23 mouse cellular contexts compared by ENCODE assay signal in genomic region chr11:85704062-85704748, GRCm38 (mm10).
DNase-seq lines count a peak whose midpoint lies in the region; ATAC-seq and TF ChIP-seq lines count a peak whose summit lies in the region.
"Had no signal": no experiment of that assay in that cellular context is flagged by ENCODE, and none has a peak within 500 bp of the region (broad histone marks: within the 10 kb centered on the region; RNA-seq: fewer than 3 reads in every experiment).

No protein-coding gene starts in this region.

- H3K27ac ChIP-seq in MEL (ENCODE audit: control insufficient read depth, low read depth, low read length), result no peak overlapping the region
- H3K27ac ChIP-seq in intestine, embryonic 15.5 days, result no peak overlapping the region
- H3K27ac ChIP-seq in intestine, embryonic 16.5 days (ENCODE audit: low read length), result no peak overlapping the region
- H3K27ac ChIP-seq in intestine, postnatal 0 days (ENCODE audit: low read depth, low read length), result peak overlapping the region; percentile 30; the same call in 1 of the 2 replicates

- H3K4me2 ChIP-seq in intestine, embryonic 15.5 days (replicated peaks), result no peak overlapping the region
- H3K4me2 ChIP-seq in intestine, embryonic 16.5 days (ENCODE audit: low read depth, low read length), result no peak overlapping the region
- H3K4me2 ChIP-seq in intestine, postnatal 0 days (replicated peaks; ENCODE audit: low read depth), result no peak overlapping the region

- no peak overlapping the region for H3K9ac ChIP-seq in MEL (ENCODE audit: control insufficient read depth, low read depth, low read length, poor library complexity, severe bottlenecking)
- H3K9ac ChIP-seq in intestine, embryonic 15.5 days, result no peak overlapping the region
- no peak overlapping the region for H3K9ac ChIP-seq in intestine, embryonic 16.5 days (ENCODE audit: low read depth, low read length)
- no peak overlapping the region for H3K9ac ChIP-seq in intestine, postnatal 0 days (ENCODE audit: low read depth, low read length)

- peak; percentile 89 for ATAC-seq in intestine, embryonic 15.5 days
- peak; percentile 92 for ATAC-seq in intestine, embryonic 16.5 days
- peak; percentile 91 for ATAC-seq in intestine, postnatal 0 days
- ATAC-seq: activated CD4-positive, CD25-positive, alpha-beta regulatory T cell, adult 4 months; CD4-positive, CD25-positive, alpha-beta regulatory T cell, adult 4 months; Patski had no signal

- WGBS in intestine, embryonic 15.5 days, result 62% methylated on average over 4 of the region's 4 CpGs
- 64% methylated on average over 4 of the region's 4 CpGs for WGBS in intestine, embryonic 16.5 days
- whole genome bisulfite sequencing in intestine, postnatal 0 days, result 57% methylated on average over 4 of the region's 4 CpGs

- no peak for TF ChIP-seq EP300 in MEL (IDR thresholded peaks at IDR 0.05; ENCODE audit: low read depth in 1 of 2, low read length in 2 of 2)

- no peak for TF ChIP-seq RAD21 in MEL (IDR thresholded peaks at IDR 0.05; ENCODE audit: low read depth, low read length)

- no peaks in the 10 kb centered on the region for H3K9me3 ChIP-seq in MEL (replicated peaks; ENCODE audit: insufficient read depth, low read length)
- no peaks in the 10 kb centered on the region for H3K9me3 ChIP-seq in intestine, embryonic 15.5 days
- H3K9me3 ChIP-seq in intestine, embryonic 16.5 days (ENCODE audit: control insufficient read depth, low read length), result no peaks in the 10 kb centered on the region
- no peaks in the 10 kb centered on the region for H3K9me3 ChIP-seq in intestine, postnatal 0 days (ENCODE audit: control insufficient read depth)
- H3K9me3 ChIP-seq: G1E had no signal

- H3K4me1 ChIP-seq in MEL (ENCODE audit: control insufficient read depth in 1 of 2, insufficient read depth in 2 of 2, low read length in 2 of 2), result no peaks in the 10 kb centered on the region
- no peaks in the 10 kb centered on the region for H3K4me1 ChIP-seq in intestine, embryonic 15.5 days (replicated peaks)
- no peaks in the 10 kb centered on the region; the same call in 1 of the 2 replicates for H3K4me1 ChIP-seq in intestine, embryonic 16.5 days (ENCODE audit: control insufficient read depth, insufficient read depth, low read length)
- H3K4me1 ChIP-seq in intestine, postnatal 0 days (replicated peaks; ENCODE audit: control insufficient read depth, insufficient read depth, low read length), result no peaks in the 10 kb centered on the region

- TF ChIP-seq CTCF in MEL (IDR thresholded peaks at IDR 0.05 in 2 of 3, conservative IDR thresholded peaks at IDR 0.05 in 1 of 3; ENCODE audit: control insufficient read depth in 1 of 3, insufficient read depth in 1 of 3, low read depth in 2 of 3, low read length in 3 of 3, poor library complexity in 1 of 3, severe bottlenecking in 1 of 3), result no peak
- no peak for TF ChIP-seq CTCF in intestine, postnatal 0 days (IDR thresholded peaks at IDR 0.05; ENCODE audit: low read depth)

- no peaks in the 10 kb centered on the region for H3K36me3 ChIP-seq in MEL (ENCODE audit: control insufficient read depth in 1 of 2, insufficient read depth in 2 of 2, low read length in 2 of 2)
- no peaks in the 10 kb centered on the region for H3K36me3 ChIP-seq in intestine, embryonic 15.5 days
- no peaks in the 10 kb centered on the region for H3K36me3 ChIP-seq in intestine, embryonic 16.5 days (ENCODE audit: control insufficient read depth, insufficient read depth, low read length)
- no peaks in the 10 kb centered on the region; the same call in 1 of the 2 replicates for H3K36me3 ChIP-seq in intestine, postnatal 0 days (ENCODE audit: control insufficient read depth, insufficient read depth)
- H3K36me3 ChIP-seq: G1E had no signal

- no peaks in the 10 kb centered on the region for H3K79me2 ChIP-seq in MEL (ENCODE audit: control insufficient read depth, insufficient read depth, low read length, poor library complexity)

- no peak for TF ChIP-seq POLR2A in MEL (IDR thresholded peaks at IDR 0.05; ENCODE audit: control insufficient read depth in 1 of 2, insufficient read depth in 1 of 2, low read depth in 1 of 2, low read length in 2 of 2, poor library complexity in 1 of 2)

- no peak for DNase-seq in MEL (ENCODE audit: low read depth, low spot score)
- DNase-seq in frontal cortex, postnatal 14 days (ENCODE audit: low spot score in 2 of 2), result no peak
- no peak for DNase-seq in kidney, postnatal 10 days
- DNase-seq in layer of hippocampus, postnatal 14 days (ENCODE audit: low spot score in 2 of 2), result no peak
- DNase-seq in natural killer cell, adult 2 months (ENCODE audit: low spot score in 2 of 2), result no peak
- DNase-seq: adrenal gland, adult 2 months; adrenal gland, adult 8-10 months; adrenal gland, postnatal 10 days; adrenal gland, postnatal 14 days; adrenal gland, postnatal 25 days; adrenal gland, postnatal 36 days; B cell, adult 2 months; cerebellum, adult 11 months; cerebellum, adult 11-12 months; cerebellum, adult 18-20 months had no signal

- no peaks in the 10 kb centered on the region for H3K27me3 ChIP-seq in MEL (ENCODE audit: control insufficient read depth in 1 of 2, insufficient read depth in 2 of 2, low read length in 2 of 2)
- 0 out of 2 replicates have a peak, but pooled peaks cover 4% of the 10 kb centered on the region for H3K27me3 ChIP-seq in intestine, embryonic 15.5 days (replicated peaks)
- H3K27me3 ChIP-seq in intestine, embryonic 16.5 days (replicated peaks; ENCODE audit: control insufficient read depth, insufficient read depth, low read length), result no peaks in the 10 kb centered on the region
- H3K27me3 ChIP-seq in intestine, postnatal 0 days (replicated peaks; ENCODE audit: control insufficient read depth, insufficient read depth, low read length), result no peaks in the 10 kb centered on the region
- H3K27me3 ChIP-seq: CH12.LX, Patski had no signal

- H3K4me3 ChIP-seq in MEL (ENCODE audit: control insufficient read depth in 1 of 2, insufficient read depth in 1 of 2, low read depth in 2 of 2, low read length in 2 of 2), result no peak overlapping the region
- no peak overlapping the region for H3K4me3 ChIP-seq in intestine, embryonic 15.5 days (replicated peaks)
- H3K4me3 ChIP-seq in intestine, embryonic 16.5 days (ENCODE audit: low read length), result no peak overlapping the region
- no peak overlapping the region for H3K4me3 ChIP-seq in intestine, postnatal 0 days (ENCODE audit: low read depth, low read length)

TF ChIP-seq in MEL, 35 proteins besides CTCF, POLR2A, EP300 and RAD21:
- TF ChIP-seq POLR2AphosphoS5 (IDR thresholded peaks at IDR 0.05; ENCODE audit: borderline replicate concordance, low read depth, low read length) (no peak), ZNF384 (IDR thresholded peaks at IDR 0.05; ENCODE audit: low read depth, low read length) (peak; percentile 28; the same call in 1 of the 2 replicates)
